In the genomic region with DNA sequence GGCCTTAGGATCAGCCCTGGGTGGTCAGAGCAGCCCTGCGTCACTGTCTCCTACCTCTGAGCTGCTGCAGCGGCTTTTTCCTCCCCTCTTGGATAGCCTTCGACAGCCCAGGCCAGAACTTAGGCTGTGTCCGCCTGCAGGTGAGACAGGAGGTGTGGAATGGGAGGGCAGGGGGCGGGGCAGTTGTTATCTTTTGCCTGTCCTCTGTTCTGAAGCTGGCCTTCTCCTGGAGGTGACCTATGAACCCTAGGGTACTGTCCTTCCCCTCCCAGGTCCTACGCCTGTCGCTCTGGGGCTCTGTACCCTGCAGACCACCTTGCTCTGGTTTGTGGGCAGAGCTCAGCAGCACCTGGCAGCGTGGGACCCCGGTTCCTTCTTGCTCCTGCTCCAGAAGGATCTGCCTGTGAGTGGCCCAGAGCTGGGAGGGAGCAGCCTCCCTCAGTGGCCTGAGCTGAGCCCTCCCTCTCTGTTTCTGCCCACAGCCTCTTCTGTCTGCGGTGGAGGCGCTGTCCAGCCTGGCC, we compare ENCODE assay signal across 8 mouse cellular contexts. TPM values are rescaled to one million over a fixed set of nuclear protein-coding genes. Genes with fewer than 3 reads are reported as not detected.
DNase-seq lines count a peak whose midpoint lies in the region; ATAC-seq and TF ChIP-seq lines count a peak whose summit lies in the region.

No protein-coding gene starts in this region.

- TF ChIP-seq EP300 in heart, postnatal 0 days (IDR thresholded peaks at IDR 0.05; ENCODE audit: low read depth): no peak

- H3K4me3 ChIP-seq in heart, postnatal 0 days (ENCODE audit: low read depth, low read length): no peak overlapping the region
- no peak overlapping the region for H3K4me3 ChIP-seq in embryonic facial prominence, embryonic 15.5 days (replicated peaks)
- peak overlapping the region; percentile 80; the same call in 1 of the 2 replicates for H3K4me3 ChIP-seq in intestine, embryonic 16.5 days (ENCODE audit: low read length)
- H3K4me3 ChIP-seq in neural tube, embryonic 12.5 days: no peak overlapping the region

- ATAC-seq in heart, postnatal 0 days (ENCODE audit: insufficient read depth, low read depth): no peak
- no peak for ATAC-seq in embryonic facial prominence, embryonic 15.5 days (ENCODE audit: insufficient number of reproducible peaks, low FRiP score, low TSS enrichment, low read depth)
- 0 out of 2 replicates have a peak, but pooled peaks have one; percentile 24 for ATAC-seq in intestine, embryonic 16.5 days
- no peak for ATAC-seq in neural tube, embryonic 12.5 days (ENCODE audit: low FRiP score, low read depth)
- ATAC-seq in megakaryocyte-erythroid progenitor cell, adult 5-6 weeks (replicated peaks; ENCODE audit: low FRiP score, low TSS enrichment, poor library complexity, severe bottlenecking): no peak

- H3K4me1 ChIP-seq in heart, postnatal 0 days (ENCODE audit: control insufficient read depth, insufficient read depth): peaks cover 13% of the 10 kb centered on the region
- peaks cover 29% of the 10 kb centered on the region for H3K4me1 ChIP-seq in embryonic facial prominence, embryonic 15.5 days
- H3K4me1 ChIP-seq in intestine, embryonic 16.5 days (ENCODE audit: control insufficient read depth, insufficient read depth, low read length): peaks cover 25% of the 10 kb centered on the region
- H3K4me1 ChIP-seq in neural tube, embryonic 12.5 days: peaks cover 24% of the 10 kb centered on the region

- H3K36me3 ChIP-seq in heart, postnatal 0 days (replicated peaks; ENCODE audit: control insufficient read depth, insufficient read depth, low read length): peaks cover 8% of the 10 kb centered on the region
- H3K36me3 ChIP-seq in embryonic facial prominence, embryonic 15.5 days: peaks cover 9% of the 10 kb centered on the region; the same call in 1 of the 2 replicates
- H3K36me3 ChIP-seq in intestine, embryonic 16.5 days (ENCODE audit: control insufficient read depth, insufficient read depth, low read length): no peaks in the 10 kb centered on the region
- H3K36me3 ChIP-seq in neural tube, embryonic 12.5 days: peaks cover 7% of the 10 kb centered on the region; the same call in 1 of the 2 replicates

- peak overlapping the region; percentile 97 for H3K4me2 ChIP-seq in heart, postnatal 0 days (ENCODE audit: low read depth, low read length)
- H3K4me2 ChIP-seq in embryonic facial prominence, embryonic 15.5 days (replicated peaks): peak overlapping the region; percentile 95
- peak overlapping the region; percentile 97 for H3K4me2 ChIP-seq in intestine, embryonic 16.5 days (ENCODE audit: low read depth, low read length)
- peak overlapping the region; percentile 99 for H3K4me2 ChIP-seq in neural tube, embryonic 12.5 days (replicated peaks)

- no peak for TF ChIP-seq CTCF in heart, postnatal 0 days (IDR thresholded peaks at IDR 0.05; ENCODE audit: low read depth)

- H3K9ac ChIP-seq in heart, postnatal 0 days (replicated peaks; ENCODE audit: low read depth, low read length): peak overlapping the region; percentile 75
- no peak overlapping the region for H3K9ac ChIP-seq in embryonic facial prominence, embryonic 15.5 days
- peak overlapping the region; percentile 88 for H3K9ac ChIP-seq in intestine, embryonic 16.5 days (ENCODE audit: low read depth, low read length)
- H3K9ac ChIP-seq in neural tube, embryonic 12.5 days: peak overlapping the region; percentile 85

- no peaks in the 10 kb centered on the region for H3K27me3 ChIP-seq in heart, postnatal 0 days (ENCODE audit: control insufficient read depth, insufficient read depth, low read length)
- no peaks in the 10 kb centered on the region for H3K27me3 ChIP-seq in embryonic facial prominence, embryonic 15.5 days
- H3K27me3 ChIP-seq in intestine, embryonic 16.5 days (replicated peaks; ENCODE audit: control insufficient read depth, insufficient read depth, low read length): no peaks in the 10 kb centered on the region
- peaks cover 3% of the 10 kb centered on the region; the same call in 1 of the 2 replicates for H3K27me3 ChIP-seq in neural tube, embryonic 12.5 days (replicated peaks)

- 58% methylated on average over 11 of the region's 11 CpGs for WGBS in heart, postnatal 0 days
- WGBS in embryonic facial prominence, embryonic 15.5 days: 44% methylated on average over 11 of the region's 11 CpGs
- whole genome bisulfite sequencing in intestine, embryonic 16.5 days: 53% methylated on average over 11 of the region's 11 CpGs
- WGBS in neural tube, embryonic 12.5 days: 60% methylated on average over 10 of the region's 11 CpGs

- H3K9me3 ChIP-seq in heart, postnatal 0 days (replicated peaks; ENCODE audit: control insufficient read depth, low read length): no peaks in the 10 kb centered on the region
- no peaks in the 10 kb centered on the region for H3K9me3 ChIP-seq in embryonic facial prominence, embryonic 15.5 days (replicated peaks)
- H3K9me3 ChIP-seq in intestine, embryonic 16.5 days (ENCODE audit: control insufficient read depth, low read length): no peaks in the 10 kb centered on the region
- no peaks in the 10 kb centered on the region for H3K9me3 ChIP-seq in neural tube, embryonic 12.5 days

- H3K27ac ChIP-seq in heart, postnatal 0 days (ENCODE audit: low read depth): no peak overlapping the region
- H3K27ac ChIP-seq in embryonic facial prominence, embryonic 15.5 days (replicated peaks): no peak overlapping the region; the same call in 1 of the 2 replicates
- 0 out of 2 replicates have a peak overlapping the region, but pooled peaks have one; percentile 28 for H3K27ac ChIP-seq in intestine, embryonic 16.5 days (ENCODE audit: low read length)
- no peak overlapping the region for H3K27ac ChIP-seq in neural tube, embryonic 12.5 days

- DNase-seq in heart, postnatal 0 days (ENCODE audit: low spot score): no peak
- no peak for DNase-seq in heart, adult 8-10 months (ENCODE audit: low spot score)
- no peak for DNase-seq in right cerebral cortex, postnatal 4 days
- no peak for DNase-seq in right cerebral cortex, postnatal 14 days

RNA-seq across cellular contexts. Expression of gene Gm42688, which starts 1.8 kb away (rescaled TPM):
- total RNA-seq in heart, postnatal 0 days (2014; rRNA removed; ENCODE audit: low replicate concordance): 2.4 and 3.4 TPM in 2 replicates
- polyA plus RNA-seq in heart, postnatal 0 days (2015; fragmentation: Nextera tagmentation; extraction: Ambion mirVana): 1.1 and 1.4 TPM in 2 replicates
- total RNA-seq in heart, adult 8-10 months (2022): 1 to 10 TPM in 3 of 4 experiments, under 1 TPM in 1; 0.57 to 1.9 (median 1.2) TPM
- polyA plus RNA-seq in embryonic facial prominence, embryonic 15.5 days (2015; fragmentation: Nextera tagmentation; extraction: Ambion mirVana): 2.9 and 3.2 TPM in 2 replicates
- polyA plus RNA-seq in intestine, embryonic 16.5 days (2015; fragmentation: Nextera tagmentation; extraction: Ambion mirVana): 1.7 and 2.0 TPM in 2 replicates
- 4.8 and 5.1 TPM in 2 replicates for polyA plus RNA-seq in neural tube, embryonic 12.5 days (2016; fragmentation: Nextera tagmentation; extraction: Ambion mirVana)
- 7.7 and 8.3 TPM in 2 replicates for total RNA-seq in megakaryocyte-erythroid progenitor cell, adult 5-6 weeks (2014; fragmentation: Nextera tagmentation)
- 3.0 and 5.4 TPM in 2 replicates for total RNA-seq in megakaryocyte-erythroid progenitor cell, adult 5-6 weeks (2017)

RNA-seq across cellular contexts. Expression of gene Ccdc142, which starts 1.8 kb away (rescaled TPM):
- 0.11 and 0.97 TPM in 2 replicates for total RNA-seq in heart, postnatal 0 days (2014; rRNA removed; ENCODE audit: low replicate concordance)
- 1.1 and 1.6 TPM in 2 replicates for polyA plus RNA-seq in heart, postnatal 0 days (2015; fragmentation: Nextera tagmentation; extraction: Ambion mirVana)
- 1 to 10 TPM in 3 of 4 experiments, under 1 TPM in 1; 0.72 to 2.8 (median 1.3) TPM for total RNA-seq in heart, adult 8-10 months (2022)
- 3.2 and 3.4 TPM in 2 replicates for polyA plus RNA-seq in embryonic facial prominence, embryonic 15.5 days (2015; fragmentation: Nextera tagmentation; extraction: Ambion mirVana)
- 1.7 and 3.0 TPM in 2 replicates for polyA plus RNA-seq in intestine, embryonic 16.5 days (2015; fragmentation: Nextera tagmentation; extraction: Ambion mirVana)
- 2.7 and 4.3 TPM in 2 replicates for polyA plus RNA-seq in neural tube, embryonic 12.5 days (2016; fragmentation: Nextera tagmentation; extraction: Ambion mirVana)
- total RNA-seq in megakaryocyte-erythroid progenitor cell, adult 5-6 weeks (2014; fragmentation: Nextera tagmentation): 11.3 and 11.7 TPM in 2 replicates
- 0.38 and 13.3 TPM in 2 replicates for total RNA-seq in megakaryocyte-erythroid progenitor cell, adult 5-6 weeks (2017)

RNA-seq across cellular contexts. Expression of gene Mrpl53, which starts 5.7 kb away (rescaled TPM):
- 87.9 and 156 TPM in 2 replicates for total RNA-seq in heart, postnatal 0 days (2014; rRNA removed; ENCODE audit: low replicate concordance)
- polyA plus RNA-seq in heart, postnatal 0 days (2015; fragmentation: Nextera tagmentation; extraction: Ambion mirVana): 242 and 247 TPM in 2 replicates
- total RNA-seq in heart, adult 8-10 months (2022): 100 to 1,000 TPM; 132 to 143 (median 140) TPM
- polyA plus RNA-seq in embryonic facial prominence, embryonic 15.5 days (2015; fragmentation: Nextera tagmentation; extraction: Ambion mirVana): 121 and 136 TPM in 2 replicates
- polyA plus RNA-seq in intestine, embryonic 16.5 days (2015; fragmentation: Nextera tagmentation; extraction: Ambion mirVana): 118 and 134 TPM in 2 replicates
- polyA plus RNA-seq in neural tube, embryonic 12.5 days (2016; fragmentation: Nextera tagmentation; extraction: Ambion mirVana): 124 and 128 TPM in 2 replicates
- total RNA-seq in megakaryocyte-erythroid progenitor cell, adult 5-6 weeks (2014; fragmentation: Nextera tagmentation): 50.1 and 97.7 TPM in 2 replicates
- 37.2 and 37.5 TPM in 2 replicates for total RNA-seq in megakaryocyte-erythroid progenitor cell, adult 5-6 weeks (2017)

RNA-seq across cellular contexts. Expression of gene Mogs, which starts 12.1 kb away (rescaled TPM):
- 27.5 and 28.1 TPM in 2 replicates for total RNA-seq in heart, postnatal 0 days (2014; rRNA removed; ENCODE audit: low replicate concordance)
- polyA plus RNA-seq in heart, postnatal 0 days (2015; fragmentation: Nextera tagmentation; extraction: Ambion mirVana): 7.9 and 9.4 TPM in 2 replicates
- 10 to 100 TPM in 1 of 4 experiments, 1 to 10 TPM in 3; 6.0 to 10.3 (median 8.0) TPM for total RNA-seq in heart, adult 8-10 months (2022)
- 50.7 and 52.6 TPM in 2 replicates for polyA plus RNA-seq in embryonic facial prominence, embryonic 15.5 days (2015; fragmentation: Nextera tagmentation; extraction: Ambion mirVana)
- 8.8 and 9.4 TPM in 2 replicates for polyA plus RNA-seq in intestine, embryonic 16.5 days (2015; fragmentation: Nextera tagmentation; extraction: Ambion mirVana)
- polyA plus RNA-seq in neural tube, embryonic 12.5 days (2016; fragmentation: Nextera tagmentation; extraction: Ambion mirVana): 39.4 and 39.5 TPM in 2 replicates
- total RNA-seq in megakaryocyte-erythroid progenitor cell, adult 5-6 weeks (2014; fragmentation: Nextera tagmentation): 76.2 and 97.3 TPM in 2 replicates
- total RNA-seq in megakaryocyte-erythroid progenitor cell, adult 5-6 weeks (2017): 88.3 and 127 TPM in 2 replicates

RNA-seq across cellular contexts. Expression of gene Lbx2, which starts 17.0 kb away (rescaled TPM):
- total RNA-seq in heart, postnatal 0 days (2014; rRNA removed; ENCODE audit: low replicate concordance): not detected in 2 replicates
- 0.59 and 0.64 TPM in 2 replicates for polyA plus RNA-seq in heart, postnatal 0 days (2015; fragmentation: Nextera tagmentation; extraction: Ambion mirVana)
- 1 to 10 TPM in 3 of 4 experiments, under 1 TPM in 1; 0.90 to 2.9 (median 1.3) TPM for total RNA-seq in heart, adult 8-10 months (2022)
- polyA plus RNA-seq in embryonic facial prominence, embryonic 15.5 days (2015; fragmentation: Nextera tagmentation; extraction: Ambion mirVana): 0.59 and 0.99 TPM in 2 replicates
- polyA plus RNA-seq in intestine, embryonic 16.5 days (2015; fragmentation: Nextera tagmentation; extraction: Ambion mirVana): 0.58 and 0.62 TPM in 2 replicates
- 0.57 and 2.8 TPM in 2 replicates for polyA plus RNA-seq in neural tube, embryonic 12.5 days (2016; fragmentation: Nextera tagmentation; extraction: Ambion mirVana)
- total RNA-seq in megakaryocyte-erythroid progenitor cell, adult 5-6 weeks (2014; fragmentation: Nextera tagmentation): not detected in 2 replicates
- not detected in 2 replicates for total RNA-seq in megakaryocyte-erythroid progenitor cell, adult 5-6 weeks (2017)
